Mouse (Mus musculus) lung, adult 2 months (tissue): ENCODE measurements around the gene Larp4b.

ENCODE experiments used
- CTCF ChIP-seq: fragments of 200-500 bp; IDR thresholded peaks from 2 replicates; pipeline ENCODE4 v1.5.1; 2011; ENCODE audit warnings: mild to moderate bottlenecking, low read length, control low read depth; ENCODE audit not compliant: insufficient read depth
- POLR2A ChIP-seq: fragments of 200-500 bp; IDR thresholded peaks from 2 replicates; pipeline ENCODE4 v1.6.1; 2011; ENCODE audit warnings: low read depth, mild to moderate bottlenecking, control low read depth, low read length, borderline replicate concordance; ENCODE audit errors: extremely low read depth

DNA sequence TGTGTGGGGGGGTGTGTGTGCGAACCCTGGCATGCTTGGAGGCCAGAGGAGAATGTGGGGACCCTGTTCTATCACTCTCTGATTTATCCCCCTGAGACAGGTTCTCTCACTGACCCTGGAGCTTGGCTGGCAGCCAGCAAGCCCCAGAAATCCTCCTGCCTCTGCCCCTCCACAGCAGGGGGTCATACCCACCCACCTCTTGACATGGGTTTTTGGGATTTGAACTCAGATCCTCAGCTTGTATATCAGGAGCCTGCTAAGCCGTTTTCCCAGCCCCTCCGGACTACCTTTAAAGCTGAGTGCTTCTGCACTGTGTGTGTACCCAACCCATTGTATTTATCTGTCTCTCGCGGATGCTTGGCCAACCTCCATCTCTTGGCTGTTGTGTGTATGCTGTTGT is 95.8 kb downstream of the Larp4b start:
- TF ChIP-seq CTCF (no peak), POLR2A (no peak)
